Mouse (Mus musculus): Measurements from ENCODE around the gene Col26a1.
A peak's percentile ranks its signal among the peaks of the same experiment; 100 is the strongest.

Col26a1 gene

GRCm38 (mm10) chr5:136881380-136882009 lies 1.5 kb downstream of the Col26a1 start:
- peak; percentile 58 to 72 for DNase-seq (ENCODE audit: low spot score in 2 of 2)

- DNase-seq (ENCODE audit: low spot score in 2 of 2): no peak
Measured at GRCm38 (mm10) chr5:136880101-136880500, 2.9 kb downstream of the Col26a1 start.

GRCm38 (mm10) chr5:136874271-136874670 lies 8.7 kb downstream of the Col26a1 start:
- DNase-seq (ENCODE audit: low spot score in 2 of 2): no peak

- no peak for DNase-seq (ENCODE audit: low spot score in 2 of 2)
Measured at GRCm38 (mm10) chr5:136872417-136872816, 10.6 kb downstream of the Col26a1 start.

GRCm38 (mm10) chr5:136869451-136870114 lies 13.4 kb downstream of the Col26a1 start:
- no peak for DNase-seq (ENCODE audit: low spot score in 2 of 2)

GRCm38 (mm10) chr5:136867706-136868105 lies 15.3 kb downstream of the Col26a1 start:
- DNase-seq (ENCODE audit: low spot score in 2 of 2): no peak

GRCm38 (mm10) chr5:136863961-136864674 lies 18.9 kb downstream of the Col26a1 start:
- no peak for DNase-seq (ENCODE audit: low spot score in 2 of 2)

GRCm38 (mm10) chr5:136863276-136863675 lies 19.7 kb downstream of the Col26a1 start:
- no peak for DNase-seq (ENCODE audit: low spot score in 2 of 2)

GRCm38 (mm10) chr5:136862806-136863205 lies 20.2 kb downstream of the Col26a1 start:
- no peak for DNase-seq (ENCODE audit: low spot score in 2 of 2)

- DNase-seq (ENCODE audit: low spot score in 2 of 2): no peak
Measured at GRCm38 (mm10) chr5:136861191-136861940, 21.6 kb downstream of the Col26a1 start.

GRCm38 (mm10) chr5:136850716-136851115 lies 32.3 kb downstream of the Col26a1 start:
- DNase-seq (ENCODE audit: low spot score in 2 of 2): no peak

GRCm38 (mm10) chr5:136846385-136847264 lies 36.4 kb downstream of the Col26a1 start:
- no peak for DNase-seq (ENCODE audit: low spot score in 2 of 2)

GRCm38 (mm10) chr5:136843930-136844329 lies 39.1 kb downstream of the Col26a1 start:
- no peak for DNase-seq (ENCODE audit: low spot score in 2 of 2)

GRCm38 (mm10) chr5:136840036-136840435 lies 43.0 kb downstream of the Col26a1 start:
- DNase-seq (ENCODE audit: low spot score in 2 of 2): peak in 1 of 2 experiments; percentile 4

GRCm38 (mm10) chr5:136833053-136833452 lies 50.0 kb downstream of the Col26a1 start:
- DNase-seq (ENCODE audit: low spot score in 2 of 2): no peak

GRCm38 (mm10) chr5:136830156-136830555 lies 52.9 kb downstream of the Col26a1 start:
- no peak for DNase-seq (ENCODE audit: low spot score in 2 of 2)

GRCm38 (mm10) chr5:136821971-136822370 lies 61.0 kb downstream of the Col26a1 start:
- DNase-seq (ENCODE audit: low spot score in 2 of 2): no peak

- DNase-seq (ENCODE audit: low spot score in 2 of 2): no peak
Measured at GRCm38 (mm10) chr5:136820911-136821310, 62.1 kb downstream of the Col26a1 start.

GRCm38 (mm10) chr5:136819686-136820085 lies 63.3 kb downstream of the Col26a1 start:
- DNase-seq (ENCODE audit: low spot score in 2 of 2): no peak

- DNase-seq (ENCODE audit: low spot score in 2 of 2): peak in 1 of 2 experiments; percentile 5
Measured at GRCm38 (mm10) chr5:136810539-136811374, 72.3 kb downstream of the Col26a1 start.

Data from urinary bladder, postnatal 36 days (tissue).